Mouse (Mus musculus) liver, postnatal 0 days (tissue): ENCODE measurements at regions not wholly inside any gene's neighbourhood (a gene's known extent, or its start where the extent isn't known, plus 50 kb on each side); places are given as distances from the start of the nearest gene placed in this dataset.

ENCODE experiments used
- ATAC-seq: fragments of 200-750 bp; cut with Nextera tagmentation; 2 replicates; pipeline ENCODE4 v1.8.0; 2017; ENCODE audit warnings: mild to moderate bottlenecking, moderate library complexity
- DNase-seq: peaks from one replicate; pipeline ENCODE4 v3.0.0-alpha.2; 2016
- H3K27ac ChIP-seq: fragments of 300-500 bp; sonication (generic); 2 replicates; pipeline ENCODE4 v1.5.1; 2014; ENCODE audit warnings: antibody characterized with exemption, moderate library complexity, mild to moderate bottlenecking, low read depth
- H3K27me3 ChIP-seq: fragments of 300-500 bp; sonication (generic); 2 replicates; pipeline ENCODE4 v1.6.1; 2014; ENCODE audit warnings: low read length, control low read depth, mixed read lengths; ENCODE audit not compliant: insufficient read depth
- H3K36me3 ChIP-seq: fragments of 300-500 bp; sonication (generic); replicated peaks from 2 replicates; pipeline ENCODE4 v1.6.1; 2014; ENCODE audit warnings: mild to moderate bottlenecking, control low read depth, low read length, moderate library complexity, mixed read lengths; ENCODE audit not compliant: insufficient read depth
- H3K4me1 ChIP-seq: fragments of 300-500 bp; sonication (generic); 2 replicates; pipeline ENCODE4 v1.6.1; 2014; ENCODE audit warnings: antibody characterized with exemption, mild to moderate bottlenecking, control low read depth; ENCODE audit not compliant: insufficient read depth
- H3K4me2 ChIP-seq: fragments of 300-500 bp; sonication (generic); 2 replicates; pipeline ENCODE4 v1.6.1; 2014; ENCODE audit warnings: low read depth, mild to moderate bottlenecking, low read length, moderate library complexity, mixed read lengths
- H3K4me3 ChIP-seq: fragments of 300-500 bp; sonication (generic); 2 replicates; pipeline ENCODE4 v1.5.1; 2014; ENCODE audit warnings: low read depth, low read length
- H3K9ac ChIP-seq: fragments of 300-500 bp; sonication (generic); replicated peaks from 2 replicates; pipeline ENCODE4 v1.6.1; 2014; ENCODE audit warnings: mild to moderate bottlenecking, moderate library complexity
- H3K9me3 ChIP-seq: fragments of 300-500 bp; sonication (generic); 2 replicates; pipeline ENCODE4 v1.6.1; 2016; ENCODE audit warnings: mild to moderate bottlenecking, control low read depth, low read length, mixed read lengths
- CTCF ChIP-seq: sonication (generic); IDR thresholded peaks from 2 replicates; pipeline ENCODE4 v1.5.1; 2016; ENCODE audit warnings: antibody characterized with exemption, low read depth
- EP300 ChIP-seq: IDR thresholded peaks from 2 replicates; pipeline ENCODE4 v1.6.1; 2016; ENCODE audit warnings: antibody characterized with exemption, low read depth, mild to moderate bottlenecking
- WGBS: fragments of 180-500 bp; shearing (Covaris S2); extraction: QIAGEN DNeasy Blood & Tissue Kit; methylation state at CpG from one replicate; pipeline ENCODE4 v1.1.7; 2014; ENCODE audit not compliant: insufficient replicate concordance; 5-methylcytosine and 5-hydroxymethylcytosine counted together

DNA sequence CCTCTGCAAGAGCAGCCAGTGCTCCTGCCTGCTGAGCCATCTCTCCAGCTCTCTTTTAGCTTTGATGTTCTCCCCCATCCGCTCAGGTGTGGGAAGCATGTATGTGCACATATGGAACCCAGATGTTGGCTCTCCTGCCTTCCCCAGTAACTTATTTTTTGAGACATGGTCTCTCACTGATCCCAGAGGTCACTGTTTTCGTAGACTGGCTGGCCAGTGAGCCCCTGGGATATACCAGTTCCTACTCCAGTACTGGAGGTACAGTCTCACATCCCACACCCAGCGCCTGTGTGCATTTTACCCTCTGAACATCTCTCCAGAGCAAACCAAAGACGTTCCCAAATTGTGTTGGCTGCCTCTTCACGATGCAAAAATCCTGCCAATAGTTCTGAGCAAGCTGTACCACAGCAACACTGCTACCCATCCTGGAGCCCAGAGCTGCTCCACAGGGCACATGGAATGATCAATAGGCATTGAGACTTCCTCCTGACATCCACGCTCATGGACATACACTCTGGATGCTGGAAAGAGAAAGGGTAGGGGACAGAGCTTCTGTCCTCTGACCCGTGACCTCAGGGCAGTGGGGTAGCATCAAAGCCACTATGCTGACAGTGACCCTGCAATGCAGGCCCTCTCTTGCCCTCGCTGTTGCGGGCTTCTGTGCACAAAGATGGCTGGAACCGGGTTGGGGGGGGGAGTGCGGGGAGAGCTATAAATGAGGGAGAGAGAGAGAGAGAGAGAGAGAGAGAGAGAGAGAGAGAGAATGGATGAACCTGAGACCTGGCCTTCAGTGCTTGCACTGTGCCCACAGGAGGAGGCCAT, 171.8 kb upstream of the Rapgef5 start:
- Histone ChIP-seq H3K4me3 (no peak overlapping the region), H3K9ac (no peak overlapping the region), H3K4me1 (no peaks in the 10 kb centered on the region), H3K27ac (no peak overlapping the region), H3K4me2 (no peak overlapping the region), H3K36me3 (no peaks in the 10 kb centered on the region), H3K27me3 (no peaks in the 10 kb centered on the region; the same call in 1 of the 2 replicates), H3K9me3 (no peaks in the 10 kb centered on the region)
- ATAC-seq = no peak
- TF ChIP-seq EP300 = no peak
- no peak for TF ChIP-seq CTCF
- 56% methylated on average over 11 of the region's 11 CpGs for WGBS
- DNase-seq = no peak

DNA sequence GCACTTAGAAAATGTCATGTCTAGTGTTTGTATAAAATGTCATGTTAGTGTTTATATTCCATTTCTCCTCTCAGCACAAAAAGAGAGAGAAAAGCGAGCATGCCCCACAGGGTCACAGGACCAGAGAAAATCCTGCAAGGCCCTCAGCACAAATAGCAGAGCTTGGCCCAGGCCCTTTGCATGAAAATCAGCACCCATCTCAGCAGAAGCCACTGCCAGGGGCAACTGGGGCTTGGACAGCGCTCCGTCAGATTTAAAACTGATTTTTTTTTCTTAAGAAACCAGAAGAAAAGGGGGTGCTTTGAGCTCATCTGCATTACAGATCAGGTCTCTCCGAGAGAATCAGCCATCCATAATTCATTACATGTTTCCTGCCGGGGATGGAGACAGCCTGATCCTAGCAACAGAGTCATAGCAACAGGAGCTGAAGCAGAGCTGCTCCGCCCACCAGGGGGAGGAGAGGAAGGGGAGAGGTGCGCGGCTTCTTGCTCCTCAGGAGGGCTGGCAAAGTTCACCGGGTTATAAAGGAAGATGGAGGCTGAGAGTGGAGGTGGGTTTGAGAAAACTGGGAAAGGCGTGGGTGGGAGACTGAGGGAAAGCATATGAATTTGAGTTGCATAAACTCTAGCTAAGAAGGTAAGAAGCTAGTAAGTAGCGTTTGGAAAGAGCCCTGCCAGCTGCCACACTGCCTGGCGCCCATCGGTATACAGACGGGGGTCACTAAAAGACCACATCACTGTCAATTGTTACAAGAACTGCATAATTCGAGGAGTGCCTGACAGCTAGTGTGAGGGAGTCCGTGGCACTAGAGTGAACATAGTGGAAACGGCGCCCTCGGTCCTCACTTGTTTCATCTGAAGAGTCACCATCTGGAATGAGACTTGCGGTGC, 170.9 kb upstream of the Rapgef5 start:
- DNase-seq = no peak
- no peak overlapping the region for H3K9ac ChIP-seq
- WGBS = 35% methylated on average over 20 of the region's 20 CpGs
- ATAC-seq = no peak
- TF ChIP-seq EP300 = no peak
- no peak for TF ChIP-seq CTCF
- H3K27ac ChIP-seq = no peak overlapping the region
- H3K4me1 ChIP-seq = no peaks in the 10 kb centered on the region
- no peaks in the 10 kb centered on the region for H3K36me3 ChIP-seq
- no peak overlapping the region for H3K4me2 ChIP-seq
- no peak overlapping the region for H3K4me3 ChIP-seq
- no peaks in the 10 kb centered on the region; the same call in 1 of the 2 replicates for H3K27me3 ChIP-seq
- no peaks in the 10 kb centered on the region for H3K9me3 ChIP-seq

- no peak for TF ChIP-seq CTCF
- no peak for TF ChIP-seq EP300
- Histone ChIP-seq H3K4me2 (no peak overlapping the region), H3K9ac (no peak overlapping the region), H3K27ac (no peak overlapping the region), H3K9me3 (no peaks in the 10 kb centered on the region), H3K4me3 (no peak overlapping the region), H3K4me1 (no peaks in the 10 kb centered on the region), H3K27me3 (no peaks in the 10 kb centered on the region; the same call in 1 of the 2 replicates), H3K36me3 (no peaks in the 10 kb centered on the region)
- ATAC-seq (no peak), DNase-seq (no peak)
- WGBS = 77% methylated on average over 2 of the region's 2 CpGs
These were observed 170.2 kb upstream of the Rapgef5 start for GRCm38 (mm10) chr12:117346091-117346490.

DNA sequence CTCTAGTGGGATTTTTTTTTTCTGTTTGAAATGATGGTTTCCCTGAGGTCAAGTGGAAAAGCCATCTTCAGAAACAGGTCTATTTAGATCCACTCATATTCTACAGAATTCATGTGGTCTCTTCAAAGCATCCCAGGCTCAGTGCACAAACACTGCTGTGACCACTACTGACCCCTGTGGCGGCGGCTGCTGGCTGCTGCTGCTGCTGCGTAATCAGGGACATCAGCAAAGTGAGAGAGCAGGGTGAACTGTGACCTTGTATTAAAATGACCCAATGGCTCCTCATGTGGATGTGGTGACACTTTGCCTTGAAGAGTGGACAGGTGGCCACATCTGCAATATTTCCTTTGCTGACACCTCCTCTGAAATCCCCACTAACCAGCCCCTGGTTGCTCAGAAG, 169.1 kb upstream of the Rapgef5 start:
- Histone ChIP-seq H3K4me3 (no peak overlapping the region), H3K4me1 (no peaks in the 10 kb centered on the region), H3K9ac (no peak overlapping the region), H3K36me3 (no peaks in the 10 kb centered on the region), H3K27me3 (no peaks in the 10 kb centered on the region; the same call in 1 of the 2 replicates), H3K4me2 (no peak overlapping the region), H3K27ac (no peak overlapping the region), H3K9me3 (no peaks in the 10 kb centered on the region)
- ATAC-seq = no peak
- no peak for DNase-seq
- WGBS = 42% methylated on average over 3 of the region's 3 CpGs
- TF ChIP-seq CTCF (no peak), EP300 (no peak)

GRCm38 (mm10) chr12:117348516-117348915, 167.8 kb upstream of the Rapgef5 start:
- H3K4me1 ChIP-seq = no peaks in the 10 kb centered on the region
- no peak overlapping the region for H3K27ac ChIP-seq
- no peaks in the 10 kb centered on the region for H3K9me3 ChIP-seq
- no peaks in the 10 kb centered on the region for H3K36me3 ChIP-seq
- H3K4me3 ChIP-seq = no peak overlapping the region
- no peaks in the 10 kb centered on the region; the same call in 1 of the 2 replicates for H3K27me3 ChIP-seq
- DNase-seq (no peak), ATAC-seq (no peak)
- WGBS = 71% methylated on average over 3 of the region's 3 CpGs
- TF ChIP-seq CTCF (no peak), EP300 (no peak)
- no peak overlapping the region for H3K9ac ChIP-seq
- no peak overlapping the region for H3K4me2 ChIP-seq

GRCm38 (mm10) chr12:117351900-117352299, 164.4 kb upstream of the Rapgef5 start:
- no peaks in the 10 kb centered on the region for H3K36me3 ChIP-seq
- TF ChIP-seq EP300 (no peak), CTCF (no peak)
- H3K4me1 ChIP-seq = no peaks in the 10 kb centered on the region
- no peak overlapping the region for H3K4me3 ChIP-seq
- H3K4me2 ChIP-seq = no peak overlapping the region
- no peaks in the 10 kb centered on the region for H3K9me3 ChIP-seq
- no peak for ATAC-seq
- H3K9ac ChIP-seq = no peak overlapping the region
- no peak for DNase-seq
- 26% methylated on average over 5 of the region's 5 CpGs for WGBS
- H3K27ac ChIP-seq = no peak overlapping the region
- H3K27me3 ChIP-seq = no peaks in the 10 kb centered on the region
